Mouse (Mus musculus) cerebellum, adult 11 months (tissue): ENCODE measurements around the gene Mthfd2.

ENCODE experiments used
- DNase-seq: peaks from one replicate; pipeline ENCODE4 v3.0.0; 2022

The Mthfd2 gene

GRCm38 (mm10) chr6:83265653-83266052 lies 60.1 kb downstream of the Mthfd2 start:
- no peak for DNase-seq

DNA sequence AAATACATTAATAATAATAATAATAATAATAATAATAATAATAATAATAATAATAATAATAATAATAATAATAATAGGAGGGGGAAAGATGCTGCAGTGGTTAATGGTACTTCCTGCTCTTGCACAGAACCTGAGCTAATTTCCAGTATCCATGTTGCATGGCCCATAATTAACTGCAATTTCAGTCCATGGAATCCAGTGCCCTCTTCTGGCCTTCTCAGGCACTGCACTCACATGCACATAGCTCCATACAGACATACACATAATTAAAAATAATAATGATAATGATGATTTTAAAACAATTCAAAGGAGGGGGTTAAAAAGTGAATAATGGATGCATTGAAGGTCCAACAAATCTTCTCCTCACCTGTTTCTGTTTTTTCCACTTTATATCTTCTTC lies 60.5 kb downstream of the Mthfd2 start:
- DNase-seq = no peak

DNA sequence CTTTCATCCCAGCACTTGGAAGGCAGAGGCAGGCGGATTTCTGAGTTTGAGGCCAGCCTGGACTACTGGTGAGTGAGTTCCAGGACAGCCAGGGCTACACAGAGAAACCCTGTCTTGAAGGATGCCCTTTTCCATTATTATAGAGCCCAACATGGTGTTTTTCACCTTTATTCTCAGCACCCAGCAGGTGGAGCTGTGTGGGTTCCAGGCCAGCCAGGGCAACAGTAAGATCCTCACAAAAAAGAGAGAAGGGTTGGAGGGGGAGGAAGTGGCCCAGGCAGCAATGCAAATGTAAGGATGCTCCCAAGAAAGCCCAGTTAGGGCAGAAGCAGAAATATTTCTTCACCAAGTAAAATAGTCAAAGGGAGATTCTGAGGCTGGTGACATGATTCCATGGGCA lies 61.2 kb downstream of the Mthfd2 start:
- no peak for DNase-seq
